Mouse (Mus musculus): ENCODE results near the gene 1700066M21Rik.
A peak's percentile ranks its signal among the peaks of the same experiment; 100 is the strongest.

The 1700066M21Rik gene

DNA sequence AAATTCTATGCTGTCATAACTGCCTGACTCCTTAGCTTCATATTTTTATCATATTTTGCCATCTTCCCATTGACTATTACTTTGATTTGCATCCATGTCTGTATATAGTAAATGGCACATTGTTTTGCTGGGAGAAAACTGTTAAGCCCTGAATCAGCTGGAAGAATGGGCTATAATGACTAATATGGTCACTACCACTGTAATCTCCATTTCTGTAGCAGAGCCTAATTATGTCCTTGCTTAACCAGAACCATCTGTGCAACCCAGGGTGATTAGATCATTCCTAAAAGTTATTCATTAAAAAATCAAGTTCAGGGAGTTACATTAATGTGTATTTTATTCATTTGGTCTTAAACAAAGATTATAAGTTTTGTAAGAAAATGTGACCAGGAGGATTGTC lies 9.1 kb downstream of the 1700066M21Rik start:
- TF ChIP-seq CTCF (conservative IDR thresholded peaks at IDR 0.05; ENCODE audit: low read length) (no peak), POU5F1 (IDR thresholded peaks at IDR 0.05; ENCODE audit: borderline replicate concordance, low read length) (no peak)
- Histone ChIP-seq H3K4me1 (replicated peaks; ENCODE audit: low read depth, low read length) (no peaks in the 10 kb centered on the region), H3K9me3 (ENCODE audit: low read length) (no peaks in the 10 kb centered on the region), H3K4me3 (replicated peaks; ENCODE audit: low read length) (no peak overlapping the region), H3K36me3 (ENCODE audit: insufficient read depth, low read length) (peaks cover 23% of the 10 kb centered on the region), H3K27me3 (ENCODE audit: insufficient read depth, low read length) (no peaks in the 10 kb centered on the region)

GRCm38 (mm10) chr1:57387876-57388275 lies 10.5 kb downstream of the 1700066M21Rik start:
- no peaks in the 10 kb centered on the region for H3K4me1 ChIP-seq (replicated peaks; ENCODE audit: low read depth, low read length)
- no peaks in the 10 kb centered on the region for H3K9me3 ChIP-seq (ENCODE audit: low read length)
- no peak overlapping the region for H3K4me3 ChIP-seq (replicated peaks; ENCODE audit: low read length)
- no peaks in the 10 kb centered on the region for H3K27me3 ChIP-seq (ENCODE audit: insufficient read depth, low read length)
- TF ChIP-seq CTCF (conservative IDR thresholded peaks at IDR 0.05; ENCODE audit: low read length) (no peak), NANOG (IDR thresholded peaks at IDR 0.05; ENCODE audit: borderline replicate concordance, low read length) (no peak), POU5F1 (IDR thresholded peaks at IDR 0.05; ENCODE audit: borderline replicate concordance, low read length) (no peak)
- peaks cover 28% of the 10 kb centered on the region for H3K36me3 ChIP-seq (ENCODE audit: insufficient read depth, low read length)

- Histone ChIP-seq H3K4me1 (replicated peaks; ENCODE audit: low read depth, low read length) (no peaks in the 10 kb centered on the region), H3K36me3 (ENCODE audit: insufficient read depth, low read length) (peaks cover 35% of the 10 kb centered on the region), H3K27me3 (ENCODE audit: insufficient read depth, low read length) (no peaks in the 10 kb centered on the region), H3K9me3 (ENCODE audit: low read length) (no peaks in the 10 kb centered on the region), H3K4me3 (replicated peaks; ENCODE audit: low read length) (no peak overlapping the region)
- TF ChIP-seq POU5F1 (IDR thresholded peaks at IDR 0.05; ENCODE audit: borderline replicate concordance, low read length): no peak
These were observed 11.2 kb downstream of the 1700066M21Rik start for GRCm38 (mm10) chr1:57388402-57389155.

GRCm38 (mm10) chr1:57390993-57391790 lies 13.8 kb downstream of the 1700066M21Rik start:
- Histone ChIP-seq H3K36me3 (ENCODE audit: insufficient read depth, low read length) (peaks cover 48% of the 10 kb centered on the region), H3K4me1 (replicated peaks; ENCODE audit: low read depth, low read length) (no peaks in the 10 kb centered on the region), H3K9me3 (ENCODE audit: low read length) (no peaks in the 10 kb centered on the region), H3K27me3 (ENCODE audit: insufficient read depth, low read length) (no peaks in the 10 kb centered on the region), H3K4me3 (replicated peaks; ENCODE audit: low read length) (no peak overlapping the region)
- TF ChIP-seq POU5F1 (IDR thresholded peaks at IDR 0.05; ENCODE audit: borderline replicate concordance, low read length) (no peak), NANOG (IDR thresholded peaks at IDR 0.05; ENCODE audit: borderline replicate concordance, low read length) (no peak), CTCF (conservative IDR thresholded peaks at IDR 0.05; ENCODE audit: low read length) (no peak)

GRCm38 (mm10) chr1:57392417-57392816 lies 15.0 kb downstream of the 1700066M21Rik start:
- Histone ChIP-seq H3K36me3 (ENCODE audit: insufficient read depth, low read length) (peaks cover 55% of the 10 kb centered on the region), H3K9me3 (ENCODE audit: low read length) (no peaks in the 10 kb centered on the region), H3K27me3 (ENCODE audit: insufficient read depth, low read length) (no peaks in the 10 kb centered on the region), H3K4me1 (replicated peaks; ENCODE audit: low read depth, low read length) (no peaks in the 10 kb centered on the region), H3K4me3 (replicated peaks; ENCODE audit: low read length) (no peak overlapping the region)
- no peak for TF ChIP-seq POU5F1 (IDR thresholded peaks at IDR 0.05; ENCODE audit: borderline replicate concordance, low read length)
- TF ChIP-seq CTCF (conservative IDR thresholded peaks at IDR 0.05; ENCODE audit: low read length): no peak
- no peak for TF ChIP-seq NANOG (IDR thresholded peaks at IDR 0.05; ENCODE audit: borderline replicate concordance, low read length)

- Histone ChIP-seq H3K9me3 (ENCODE audit: low read length) (no peaks in the 10 kb centered on the region), H3K36me3 (ENCODE audit: insufficient read depth, low read length) (peaks cover 57% of the 10 kb centered on the region), H3K4me1 (replicated peaks; ENCODE audit: low read depth, low read length) (0 out of 2 replicates have a peak, but pooled peaks cover 5% of the 10 kb centered on the region), H3K27me3 (ENCODE audit: insufficient read depth, low read length) (no peaks in the 10 kb centered on the region), H3K4me3 (replicated peaks; ENCODE audit: low read length) (no peak overlapping the region)
- TF ChIP-seq NANOG (IDR thresholded peaks at IDR 0.05; ENCODE audit: borderline replicate concordance, low read length) (no peak), CTCF (conservative IDR thresholded peaks at IDR 0.05; ENCODE audit: low read length) (peak; percentile 71), POU5F1 (IDR thresholded peaks at IDR 0.05; ENCODE audit: borderline replicate concordance, low read length) (no peak)
These were observed 16.6 kb downstream of the 1700066M21Rik start for GRCm38 (mm10) chr1:57394051-57394450.

GRCm38 (mm10) chr1:57400321-57400720 lies 22.9 kb downstream of the 1700066M21Rik start:
- H3K36me3 ChIP-seq (ENCODE audit: insufficient read depth, low read length): peaks cover 50% of the 10 kb centered on the region
- H3K27me3 ChIP-seq (ENCODE audit: insufficient read depth, low read length): no peaks in the 10 kb centered on the region
- H3K4me1 ChIP-seq (replicated peaks; ENCODE audit: low read depth, low read length): peaks cover 23% of the 10 kb centered on the region
- no peaks in the 10 kb centered on the region for H3K9me3 ChIP-seq (ENCODE audit: low read length)
- no peak overlapping the region for H3K4me3 ChIP-seq (replicated peaks; ENCODE audit: low read length)
- TF ChIP-seq POU5F1 (IDR thresholded peaks at IDR 0.05; ENCODE audit: borderline replicate concordance, low read length) (no peak), CTCF (conservative IDR thresholded peaks at IDR 0.05; ENCODE audit: low read length) (no peak), NANOG (IDR thresholded peaks at IDR 0.05; ENCODE audit: borderline replicate concordance, low read length) (no peak)

DNA sequence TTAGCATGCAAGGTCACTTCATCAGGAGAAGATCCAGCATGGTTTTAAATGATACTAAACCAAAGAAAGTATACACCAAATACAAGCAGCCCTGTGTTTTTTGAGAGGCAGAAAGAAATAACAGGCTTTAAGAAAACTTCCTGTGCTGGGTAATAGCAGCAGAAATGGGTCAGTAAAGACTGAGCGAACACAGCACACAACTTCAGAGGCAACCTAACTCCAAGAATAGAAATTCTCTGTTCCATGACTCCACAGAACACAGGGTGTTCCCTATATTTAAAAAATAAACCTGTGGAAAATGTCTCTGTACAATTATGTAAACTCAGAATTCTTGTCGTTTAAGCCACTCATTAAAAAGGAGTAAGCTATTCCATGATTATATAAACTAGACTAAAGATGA lies 23.5 kb downstream of the 1700066M21Rik start:
- TF ChIP-seq CTCF (conservative IDR thresholded peaks at IDR 0.05; ENCODE audit: low read length) (no peak), NANOG (IDR thresholded peaks at IDR 0.05; ENCODE audit: borderline replicate concordance, low read length) (no peak), POU5F1 (IDR thresholded peaks at IDR 0.05; ENCODE audit: borderline replicate concordance, low read length) (no peak)

More for the DNA sequence above, 23.5 kb downstream of the 1700066M21Rik start:
- H3K27me3 ChIP-seq (ENCODE audit: insufficient read depth, low read length): no peaks in the 10 kb centered on the region
- H3K4me3 ChIP-seq (replicated peaks; ENCODE audit: low read length): no peak overlapping the region
- no peaks in the 10 kb centered on the region for H3K9me3 ChIP-seq (ENCODE audit: low read length)
- peaks cover 27% of the 10 kb centered on the region for H3K4me1 ChIP-seq (replicated peaks; ENCODE audit: low read depth, low read length)
- peaks cover 47% of the 10 kb centered on the region for H3K36me3 ChIP-seq (ENCODE audit: insufficient read depth, low read length)
